Mouse (Mus musculus): ENCODE measurements around the gene Slc8a3.

Gene Slc8a3

DNA sequence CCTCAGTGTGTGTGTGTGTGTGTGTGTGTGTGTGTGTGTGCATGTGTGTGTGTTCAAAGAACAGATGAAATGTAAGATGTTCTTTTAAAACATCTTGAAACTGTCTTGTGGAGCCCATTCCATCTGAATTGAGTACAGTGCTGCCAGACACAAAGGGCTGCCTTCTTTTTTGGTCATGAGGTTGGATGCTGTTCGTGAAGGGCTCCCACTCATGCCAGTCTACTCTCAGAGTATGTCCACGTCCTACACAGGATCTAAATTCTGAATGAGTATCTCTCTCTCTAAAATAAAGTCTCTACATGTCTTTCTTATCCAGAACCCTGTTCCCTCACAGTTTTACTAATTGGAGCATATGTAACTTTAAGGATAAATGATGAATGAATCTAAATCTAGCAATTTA, 124.4 kb downstream of the Slc8a3 start:
- TF ChIP-seq GATA4 (IDR thresholded peaks at IDR 0.05; ENCODE audit: insufficient replicate concordance, low read length): no peak

DNA sequence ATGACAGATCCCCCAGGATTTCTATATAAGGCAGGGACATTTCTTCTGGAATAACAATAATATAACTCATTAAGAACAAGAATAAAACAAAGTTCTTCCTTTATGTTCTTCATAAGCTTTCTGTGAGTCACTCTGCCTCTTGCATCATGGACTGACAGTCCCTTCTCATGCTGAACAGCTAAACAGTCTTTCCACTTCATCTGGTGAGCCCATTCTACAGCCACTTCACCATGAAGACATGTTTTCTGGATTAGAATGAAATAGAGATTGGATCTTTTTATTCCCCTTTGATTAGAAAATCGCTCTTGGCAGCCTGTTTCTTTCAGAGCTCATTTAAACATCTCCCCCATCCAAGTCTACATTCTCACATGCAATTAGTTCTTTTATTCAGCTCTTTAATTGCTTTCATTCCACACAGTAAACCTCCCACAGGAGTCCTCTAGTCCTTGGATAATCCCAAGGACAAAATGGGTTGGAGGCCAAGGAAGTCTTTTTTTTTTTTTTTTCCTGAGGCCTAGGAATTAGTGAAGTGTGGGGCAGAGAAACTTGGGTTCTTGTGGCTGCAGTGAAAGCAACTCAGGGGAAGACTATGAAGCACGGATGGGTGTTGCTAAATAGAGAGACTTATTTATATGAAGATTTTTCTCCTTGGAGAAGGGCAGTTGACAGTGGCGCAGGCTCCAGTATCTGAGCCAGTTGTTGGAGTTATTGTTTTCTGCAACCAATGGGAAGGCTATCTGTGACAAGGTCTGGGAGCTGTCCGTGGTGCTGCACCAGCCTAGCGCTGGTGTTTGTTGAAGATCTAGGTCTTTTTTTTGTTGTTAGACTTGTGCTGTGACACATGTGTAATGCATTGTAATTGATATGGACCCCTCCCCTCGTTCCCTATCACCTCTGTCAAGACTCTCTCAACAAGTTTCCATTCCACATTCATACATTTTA, 127.1 kb downstream of the Slc8a3 start:
- TF ChIP-seq GATA4 (IDR thresholded peaks at IDR 0.05; ENCODE audit: insufficient replicate concordance, low read length): no peak

GRCm38 (mm10) chr12:81203226-81203625, 129.8 kb downstream of the Slc8a3 start:
- TF ChIP-seq GATA4 (IDR thresholded peaks at IDR 0.05; ENCODE audit: insufficient replicate concordance, low read length): no peak

GRCm38 (mm10) chr12:81199280-81199955, 133.6 kb downstream of the Slc8a3 start:
- no peak for TF ChIP-seq GATA4 (IDR thresholded peaks at IDR 0.05; ENCODE audit: insufficient replicate concordance, low read length)

- TF ChIP-seq GATA4 (IDR thresholded peaks at IDR 0.05; ENCODE audit: insufficient replicate concordance, low read length): no peak
These were observed 135.4 kb downstream of the Slc8a3 start for GRCm38 (mm10) chr12:81197468-81198075.

DNA sequence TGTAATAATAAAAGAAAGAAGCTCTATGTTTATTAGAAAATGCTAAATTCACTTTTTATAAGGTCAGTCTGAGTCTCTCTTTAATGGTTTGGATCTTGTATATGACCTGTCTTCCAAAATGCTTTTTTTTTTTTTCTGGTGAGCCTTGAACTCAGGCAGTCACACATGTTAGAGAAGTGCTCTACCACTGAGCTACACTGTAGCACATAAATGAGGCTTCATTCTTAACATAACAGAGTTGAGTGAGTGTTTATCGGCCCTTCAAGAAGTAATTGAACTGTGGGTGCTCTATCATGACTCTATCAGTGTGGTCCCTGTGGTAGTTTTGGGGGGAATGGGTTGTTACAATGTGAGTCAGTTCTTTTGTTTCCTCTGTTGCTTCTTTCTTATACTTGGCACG, 139.0 kb downstream of the Slc8a3 start:
- TF ChIP-seq GATA4 (IDR thresholded peaks at IDR 0.05; ENCODE audit: insufficient replicate concordance, low read length): no peak

GRCm38 (mm10) chr12:81189636-81190035, 143.3 kb downstream of the Slc8a3 start:
- peak; percentile 79; the same call in 1 of the 2 replicates for TF ChIP-seq GATA4 (IDR thresholded peaks at IDR 0.05; ENCODE audit: insufficient replicate concordance, low read length)

DNA sequence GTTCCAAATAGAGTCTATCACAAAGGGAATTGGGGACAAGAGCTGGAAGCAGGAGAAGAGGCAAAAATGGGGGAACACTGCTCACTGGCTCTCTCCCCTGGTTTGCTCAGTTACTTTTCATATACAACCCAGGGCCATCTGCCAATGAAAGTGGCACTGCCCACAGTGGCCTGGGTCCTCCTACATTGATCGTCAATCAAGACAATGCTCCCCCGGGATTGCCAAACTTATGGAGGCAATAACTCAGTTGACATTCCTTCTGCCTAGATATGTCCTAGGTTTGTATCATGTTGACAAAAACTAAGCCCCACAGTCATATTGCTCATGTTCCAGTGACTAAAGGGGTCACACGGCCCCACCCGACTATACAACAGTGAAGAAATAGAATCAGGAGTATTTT, 144.0 kb downstream of the Slc8a3 start:
- no peak for TF ChIP-seq GATA4 (IDR thresholded peaks at IDR 0.05; ENCODE audit: insufficient replicate concordance, low read length)

- TF ChIP-seq GATA4 (IDR thresholded peaks at IDR 0.05; ENCODE audit: insufficient replicate concordance, low read length): peak; percentile 89
These were observed 144.6 kb downstream of the Slc8a3 start for GRCm38 (mm10) chr12:81188423-81188822.

DNA sequence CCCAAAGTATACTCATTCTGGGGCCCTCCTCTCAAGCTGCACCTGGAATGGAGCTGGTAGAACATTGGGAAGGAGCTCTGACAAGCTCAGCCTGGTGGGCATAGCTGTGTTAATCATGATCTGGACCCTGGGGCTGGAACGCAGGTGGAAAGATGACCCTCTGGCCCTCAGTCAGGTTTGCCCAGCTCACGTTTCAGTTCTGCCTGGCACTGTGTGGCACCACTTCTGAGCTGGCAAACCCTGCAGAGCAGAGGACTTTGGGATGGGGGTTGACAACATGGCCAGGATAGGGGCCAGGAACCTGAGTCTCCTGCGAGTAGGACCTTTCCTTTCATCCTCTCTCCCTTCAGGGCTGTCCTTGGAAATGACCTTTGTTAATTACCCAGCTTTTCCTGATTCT, 146.3 kb downstream of the Slc8a3 start:
- no peak for TF ChIP-seq GATA4 (IDR thresholded peaks at IDR 0.05; ENCODE audit: insufficient replicate concordance, low read length)

DNA sequence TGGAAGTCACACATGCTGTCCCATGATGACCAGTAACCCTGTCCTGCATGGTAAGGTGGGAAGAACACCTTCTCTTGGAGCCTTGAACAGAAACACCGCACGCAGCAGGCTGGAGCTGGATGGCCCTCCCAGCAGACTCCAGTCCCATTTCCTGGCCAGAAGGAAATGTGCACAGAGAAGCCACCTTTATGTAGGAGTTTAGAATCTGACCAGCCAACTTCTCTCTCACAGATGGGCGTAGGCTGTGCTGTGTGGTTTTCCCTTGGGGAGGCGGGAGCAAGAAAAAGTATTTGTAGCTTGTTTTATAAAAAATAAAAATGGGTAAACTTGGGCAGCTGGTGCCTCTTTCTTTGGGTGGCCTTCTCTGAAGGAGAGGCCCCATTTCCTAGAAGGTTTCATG, 146.9 kb downstream of the Slc8a3 start:
- no peak for TF ChIP-seq GATA4 (IDR thresholded peaks at IDR 0.05; ENCODE audit: insufficient replicate concordance, low read length)

DNA sequence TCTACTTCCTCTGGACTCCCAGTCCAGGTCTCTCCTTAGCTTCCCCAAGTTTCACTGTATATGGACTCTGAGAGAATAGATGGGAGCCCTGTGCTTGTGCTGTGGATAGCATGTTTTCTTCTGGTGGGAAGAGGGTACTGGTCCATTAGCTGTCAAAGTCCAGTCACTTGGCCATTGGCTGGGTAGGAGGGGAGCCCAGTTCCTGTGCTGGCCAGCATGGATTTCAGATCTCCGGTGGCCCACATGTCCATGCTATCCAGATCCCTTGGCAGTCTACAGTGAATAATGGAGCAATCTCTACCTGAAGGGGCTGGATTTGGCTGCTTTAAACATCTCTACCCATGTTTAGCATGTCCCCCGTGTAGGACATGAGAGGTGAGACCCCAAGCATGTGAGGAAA, 148.0 kb downstream of the Slc8a3 start:
- no peak for TF ChIP-seq GATA4 (IDR thresholded peaks at IDR 0.05; ENCODE audit: insufficient replicate concordance, low read length)

DNA sequence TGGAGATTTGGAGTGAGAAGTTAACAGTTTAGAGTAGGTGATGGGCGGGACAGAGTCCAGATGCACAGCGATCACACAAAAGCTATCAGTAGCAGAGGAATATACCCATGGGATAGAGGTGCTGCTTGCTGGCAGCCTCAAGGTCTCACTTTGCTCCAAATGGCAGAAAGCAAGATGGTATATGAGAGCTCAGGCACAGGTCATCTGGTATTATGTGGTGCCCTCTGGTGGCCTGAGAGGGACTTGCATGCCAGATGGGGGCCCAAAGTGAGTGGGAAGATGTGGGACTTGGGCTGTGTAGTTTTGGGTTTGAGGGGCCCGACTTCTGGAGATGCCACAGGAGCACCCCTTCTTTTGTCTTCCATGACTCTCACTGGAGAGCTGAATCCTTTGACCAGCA, 150.9 kb downstream of the Slc8a3 start:
- TF ChIP-seq GATA4 (IDR thresholded peaks at IDR 0.05; ENCODE audit: insufficient replicate concordance, low read length): no peak

- no peak for TF ChIP-seq GATA4 (IDR thresholded peaks at IDR 0.05; ENCODE audit: insufficient replicate concordance, low read length)
These were observed 157.7 kb downstream of the Slc8a3 start for GRCm38 (mm10) chr12:81175252-81175651.

- no peak for TF ChIP-seq GATA4 (IDR thresholded peaks at IDR 0.05; ENCODE audit: insufficient replicate concordance, low read length)
These were observed 159.1 kb downstream of the Slc8a3 start for GRCm38 (mm10) chr12:81173893-81174292.

- no peak for TF ChIP-seq GATA4 (IDR thresholded peaks at IDR 0.05; ENCODE audit: insufficient replicate concordance, low read length)
These were observed 160.0 kb downstream of the Slc8a3 start for GRCm38 (mm10) chr12:81173011-81173410.

Measured in liver, adult (tissue).